Mouse (Mus musculus): ENCODE results near the gene Arf1.

Gene Arf1

GRCm38 (mm10) chr11:59192059-59192386 lies 36.0 kb downstream of the Arf1 start, which contains the start of gene Guk1:
Gene Guk1, minus strand, starts transcription at chr11:59192212.
- ATAC-seq (ENCODE audit: low TSS enrichment): no peak

- peak; percentile 97 for ATAC-seq (ENCODE audit: low TSS enrichment)
Observed at GRCm38 (mm10) chr11:59191231-59192058, 36.6 kb downstream of the Arf1 start.

GRCm38 (mm10) chr11:59187706-59188105 lies 40.4 kb downstream of the Arf1 start:
- no peak for ATAC-seq (ENCODE audit: low TSS enrichment)

GRCm38 (mm10) chr11:59185490-59185889 lies 42.6 kb downstream of the Arf1 start:
- no peak for ATAC-seq (ENCODE audit: low TSS enrichment)

GRCm38 (mm10) chr11:59183821-59184220 lies 44.2 kb downstream of the Arf1 start:
- peak; percentile 77 for ATAC-seq (ENCODE audit: low TSS enrichment)

GRCm38 (mm10) chr11:59182864-59183331 lies 45.2 kb downstream of the Arf1 start, which contains the start of gene Gjc2:
Gene Gjc2, minus strand, starts transcription at chr11:59183213.
- peak; percentile 50 for ATAC-seq (ENCODE audit: low TSS enrichment)

GRCm38 (mm10) chr11:59176921-59177320 lies 51.1 kb downstream of the Arf1 start:
- no peak for ATAC-seq (ENCODE audit: low TSS enrichment)

- ATAC-seq (ENCODE audit: low TSS enrichment): no peak
Observed at GRCm38 (mm10) chr11:59176475-59176874, 51.6 kb downstream of the Arf1 start.

GRCm38 (mm10) chr11:59174189-59174838 lies 53.8 kb downstream of the Arf1 start:
- no peak for ATAC-seq (ENCODE audit: low TSS enrichment)

GRCm38 (mm10) chr11:59170549-59170948 lies 57.5 kb downstream of the Arf1 start:
- ATAC-seq (ENCODE audit: low TSS enrichment): no peak

- no peak for ATAC-seq (ENCODE audit: low TSS enrichment)
Observed at GRCm38 (mm10) chr11:59169807-59170206, 58.3 kb downstream of the Arf1 start.

GRCm38 (mm10) chr11:59165616-59166241 lies 62.3 kb downstream of the Arf1 start:
- no peak for ATAC-seq (ENCODE audit: low TSS enrichment)

GRCm38 (mm10) chr11:59164384-59164783 lies 63.7 kb downstream of the Arf1 start:
- ATAC-seq (ENCODE audit: low TSS enrichment): no peak

GRCm38 (mm10) chr11:59163255-59164236 lies 64.5 kb downstream of the Arf1 start, which contains the start of gene Iba57:
Gene Iba57, minus strand, starts transcription at chr11:59163739.
- peak; percentile 97 for ATAC-seq (ENCODE audit: low TSS enrichment)

GRCm38 (mm10) chr11:59162443-59163254 lies 65.4 kb downstream of the Arf1 start:
- peak; percentile 13; the same call in 1 of the 2 replicates for ATAC-seq (ENCODE audit: low TSS enrichment)

Measured in frontal cortex, adult (tissue).